Comparison of ENCODE assay signal across 9 mouse cellular contexts in the genomic region with DNA sequence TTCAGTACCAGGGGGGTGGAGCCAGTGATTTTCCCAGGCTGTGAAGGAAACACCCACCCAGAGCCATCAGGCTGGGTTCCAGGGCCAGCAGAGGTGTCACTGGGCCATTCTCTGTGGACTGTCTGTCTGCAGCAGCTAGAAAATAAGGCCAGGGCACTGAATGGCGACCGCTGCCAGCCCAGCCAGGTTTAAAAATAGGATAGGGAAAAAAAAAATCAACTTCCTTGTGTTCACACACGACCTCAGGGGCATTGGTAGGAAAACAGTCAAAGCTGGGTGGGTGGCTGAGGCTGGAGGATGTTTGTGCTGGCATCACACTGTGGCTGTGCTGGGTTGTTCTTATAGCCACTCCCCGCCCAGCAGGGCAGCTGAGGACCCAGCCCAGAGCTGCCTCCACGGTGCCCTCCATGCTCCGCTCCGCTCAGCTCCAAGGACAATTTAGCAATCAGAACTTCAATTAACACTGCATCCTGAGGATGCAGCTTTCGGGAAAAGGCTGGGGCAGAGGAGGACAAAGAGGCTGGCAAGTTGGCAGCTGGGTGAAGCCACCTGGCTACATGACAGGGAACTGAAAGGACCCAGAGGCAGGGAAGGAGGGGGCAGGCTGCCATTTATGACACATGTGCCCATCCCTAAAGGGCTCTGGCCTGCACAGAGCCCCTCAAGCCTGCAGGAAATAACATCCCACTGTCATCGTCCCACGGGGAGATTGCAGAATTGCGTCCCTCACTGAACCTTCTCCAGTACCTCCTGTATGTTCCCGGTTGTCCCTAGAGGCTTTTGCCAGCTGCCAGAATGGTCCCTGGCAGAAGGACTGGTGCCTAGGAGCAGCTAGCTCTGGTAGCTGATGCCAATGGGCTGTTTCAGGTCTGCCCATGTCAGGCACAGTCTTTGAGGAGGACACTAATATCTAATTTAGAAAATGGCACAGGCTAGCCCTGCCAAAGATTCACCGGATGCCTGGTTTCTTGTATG. TPM values are rescaled to one million over a fixed set of nuclear protein-coding genes. Genes with fewer than 3 reads are reported as not detected.
DNase-seq lines count a peak whose midpoint lies in the region; ATAC-seq and TF ChIP-seq lines count a peak whose summit lies in the region.
"Had no signal": no experiment of that assay in that cellular context is flagged by ENCODE, and none has a peak within 500 bp of the region (broad histone marks: within the 10 kb centered on the region; RNA-seq: fewer than 3 reads in every experiment).

No protein-coding gene starts in this region.

- no peak overlapping the region for H3K4me3 ChIP-seq in liver, postnatal 0 days (ENCODE audit: low read depth, low read length)
- H3K4me3 ChIP-seq in liver, embryonic 11.5 days (ENCODE audit: low read depth, low read length): no peak overlapping the region
- H3K4me3 ChIP-seq in forebrain, embryonic 14.5 days (ENCODE audit: low read depth, low read length): no peak overlapping the region
- no peak overlapping the region for H3K4me3 ChIP-seq in hindbrain, embryonic 12.5 days
- no peak overlapping the region for H3K4me3 ChIP-seq in neural tube, embryonic 15.5 days (replicated peaks)
- H3K4me3 ChIP-seq: myocyte had no signal

- H3K4me1 ChIP-seq in liver, postnatal 0 days (ENCODE audit: insufficient read depth): peaks cover 7% of the 10 kb centered on the region; the same call in 1 of the 2 replicates
- no peaks in the 10 kb centered on the region for H3K4me1 ChIP-seq in liver, embryonic 11.5 days (replicated peaks; ENCODE audit: control insufficient read depth, insufficient read depth, low read length)
- peaks cover 3% of the 10 kb centered on the region for H3K4me1 ChIP-seq in forebrain, embryonic 14.5 days (ENCODE audit: control insufficient read depth, insufficient read depth, low read length)
- H3K4me1 ChIP-seq in hindbrain, embryonic 12.5 days: peaks cover 10% of the 10 kb centered on the region
- H3K4me1 ChIP-seq in neural tube, embryonic 15.5 days: peaks cover 9% of the 10 kb centered on the region

- DNase-seq in liver, postnatal 0 days: no peak
- DNase-seq in liver, embryonic 11.5 days (ENCODE audit: low spot score): no peak
- peak; percentile 46 for DNase-seq in forebrain, embryonic 14.5 days (ENCODE audit: low spot score)
- DNase-seq in frontal cortex, postnatal 36 days (ENCODE audit: low spot score in 2 of 2): no peak
- DNase-seq in cerebellum, adult 8-10 months: no peak
- DNase-seq in right cerebral cortex, adult 2 months (ENCODE audit: low spot score in 2 of 2): no peak

- H3K27me3 ChIP-seq in liver, postnatal 0 days (ENCODE audit: insufficient read depth, low read length): no peaks in the 10 kb centered on the region
- H3K27me3 ChIP-seq in liver, embryonic 11.5 days (replicated peaks; ENCODE audit: control insufficient read depth, insufficient read depth, low read length): no peaks in the 10 kb centered on the region
- no peaks in the 10 kb centered on the region for H3K27me3 ChIP-seq in forebrain, embryonic 14.5 days (replicated peaks; ENCODE audit: control insufficient read depth, insufficient read depth, low read length)
- no peaks in the 10 kb centered on the region for H3K27me3 ChIP-seq in hindbrain, embryonic 12.5 days
- H3K27me3 ChIP-seq in neural tube, embryonic 15.5 days (replicated peaks): no peaks in the 10 kb centered on the region

- WGBS in liver, postnatal 0 days (ENCODE audit: insufficient replicate concordance): 48% methylated on average over 13 of the region's 13 CpGs
- 59% methylated on average over 13 of the region's 13 CpGs for WGBS in liver, embryonic 11.5 days
- 54% methylated on average over 13 of the region's 13 CpGs for WGBS in forebrain, embryonic 14.5 days
- WGBS in hindbrain, embryonic 12.5 days: 45% methylated on average over 13 of the region's 13 CpGs
- 38% methylated on average over 13 of the region's 13 CpGs for WGBS in neural tube, embryonic 15.5 days

- peak; percentile 20; the same call in 1 of the 2 replicates for ATAC-seq in liver, postnatal 0 days
- ATAC-seq in liver, embryonic 11.5 days (replicated peaks; ENCODE audit: low FRiP score): no peak
- no peak for ATAC-seq in forebrain, embryonic 14.5 days
- ATAC-seq in hindbrain, embryonic 12.5 days (ENCODE audit: low FRiP score): no peak
- no peak for ATAC-seq in neural tube, embryonic 15.5 days (ENCODE audit: low FRiP score)

- H3K27ac ChIP-seq in liver, postnatal 0 days (ENCODE audit: low read depth): 0 out of 2 replicates have a peak overlapping the region, but pooled peaks have one; percentile 29
- H3K27ac ChIP-seq in liver, embryonic 11.5 days (ENCODE audit: low read depth, low read length): no peak overlapping the region
- H3K27ac ChIP-seq in forebrain, embryonic 14.5 days (ENCODE audit: low read depth, low read length): peak overlapping the region; percentile 39; the same call in 1 of the 2 replicates
- H3K27ac ChIP-seq in hindbrain, embryonic 12.5 days: peak overlapping the region; percentile 30; the same call in 1 of the 2 replicates
- H3K27ac ChIP-seq in neural tube, embryonic 15.5 days (replicated peaks): peak overlapping the region; percentile 41; the same call in 1 of the 2 replicates

- H3K9me3 ChIP-seq in liver, postnatal 0 days (ENCODE audit: low read length): no peaks in the 10 kb centered on the region
- no peaks in the 10 kb centered on the region for H3K9me3 ChIP-seq in liver, embryonic 11.5 days (ENCODE audit: control insufficient read depth, low read length)
- H3K9me3 ChIP-seq in forebrain, embryonic 14.5 days (replicated peaks; ENCODE audit: control insufficient read depth, low read length): no peaks in the 10 kb centered on the region
- no peaks in the 10 kb centered on the region for H3K9me3 ChIP-seq in hindbrain, embryonic 12.5 days (replicated peaks)
- H3K9me3 ChIP-seq in neural tube, embryonic 15.5 days (replicated peaks): no peaks in the 10 kb centered on the region

- no peak for TF ChIP-seq EP300 in liver, postnatal 0 days (IDR thresholded peaks at IDR 0.05; ENCODE audit: low read depth)

- peak; percentile 16; the same call in 1 of the 2 replicates for TF ChIP-seq CTCF in liver, postnatal 0 days (IDR thresholded peaks at IDR 0.05; ENCODE audit: low read depth)

- H3K36me3 ChIP-seq in liver, postnatal 0 days (replicated peaks; ENCODE audit: insufficient read depth, low read length): no peaks in the 10 kb centered on the region
- no peaks in the 10 kb centered on the region for H3K36me3 ChIP-seq in liver, embryonic 11.5 days (ENCODE audit: control insufficient read depth, insufficient read depth, low read length)
- no peaks in the 10 kb centered on the region for H3K36me3 ChIP-seq in forebrain, embryonic 14.5 days (ENCODE audit: control insufficient read depth, insufficient read depth, low read length)
- H3K36me3 ChIP-seq in hindbrain, embryonic 12.5 days: no peaks in the 10 kb centered on the region
- H3K36me3 ChIP-seq in neural tube, embryonic 15.5 days: no peaks in the 10 kb centered on the region

- H3K9ac ChIP-seq in liver, postnatal 0 days (replicated peaks): no peak overlapping the region
- H3K9ac ChIP-seq in liver, embryonic 11.5 days (ENCODE audit: low read depth, low read length): no peak overlapping the region
- no peak overlapping the region for H3K9ac ChIP-seq in forebrain, embryonic 14.5 days (ENCODE audit: low read length)
- no peak overlapping the region for H3K9ac ChIP-seq in hindbrain, embryonic 12.5 days
- H3K9ac ChIP-seq in neural tube, embryonic 15.5 days (replicated peaks): no peak overlapping the region

- H3K4me2 ChIP-seq in liver, postnatal 0 days (ENCODE audit: low read depth, low read length): no peak overlapping the region
- no peak overlapping the region for H3K4me2 ChIP-seq in liver, embryonic 11.5 days
- H3K4me2 ChIP-seq in forebrain, embryonic 14.5 days (ENCODE audit: low read length): no peak overlapping the region
- no peak overlapping the region for H3K4me2 ChIP-seq in hindbrain, embryonic 12.5 days (replicated peaks)
- H3K4me2 ChIP-seq in neural tube, embryonic 15.5 days: no peak overlapping the region

RNA-seq across cellular contexts. Expression of gene Med9, which starts 48.0 kb away (rescaled TPM):
- polyA plus RNA-seq in liver, postnatal 0 days (2015; fragmentation: Nextera tagmentation; extraction: Ambion mirVana): 15.2 and 15.8 TPM in 2 replicates
- 42.9 and 44.6 TPM in 2 replicates for polyA plus RNA-seq in liver, embryonic 11.5 days (2014; fragmentation: Nextera tagmentation; extraction: Ambion mirVana)
- polyA plus RNA-seq in forebrain, embryonic 14.5 days (2014; fragmentation: Nextera tagmentation; extraction: Ambion mirVana): 35.7 and 35.9 TPM in 2 replicates
- 34.7 and 36.6 TPM in 2 replicates for polyA plus RNA-seq in hindbrain, embryonic 12.5 days (2016; fragmentation: Nextera tagmentation; extraction: Ambion mirVana)
- 41.0 and 45.2 TPM in 2 replicates for polyA plus RNA-seq in neural tube, embryonic 15.5 days (2015; fragmentation: Nextera tagmentation; extraction: Ambion mirVana)
